Mouse (Mus musculus) C2C12 (cell line): ENCODE data around the gene Dnase1l2.

Experiments used
- CEBPB ChIP-seq: IDR thresholded peaks from one replicate; pipeline ENCODE4 v1.6.1; 2011; ENCODE audit warnings: low read depth, mild to moderate bottlenecking, control low read depth, moderate library complexity
- CTCF ChIP-seq: IDR thresholded peaks from one replicate; pipeline ENCODE4 v1.5.1; 2011; ENCODE audit not compliant: control insufficient read depth, insufficient read depth, insufficient read length
- MYOD1 ChIP-seq: IDR thresholded peaks from one replicate; pipeline ENCODE4 v1.6.1; 2011; ENCODE audit warnings: low read depth; ENCODE audit not compliant: control insufficient read depth, insufficient read length

DNA sequence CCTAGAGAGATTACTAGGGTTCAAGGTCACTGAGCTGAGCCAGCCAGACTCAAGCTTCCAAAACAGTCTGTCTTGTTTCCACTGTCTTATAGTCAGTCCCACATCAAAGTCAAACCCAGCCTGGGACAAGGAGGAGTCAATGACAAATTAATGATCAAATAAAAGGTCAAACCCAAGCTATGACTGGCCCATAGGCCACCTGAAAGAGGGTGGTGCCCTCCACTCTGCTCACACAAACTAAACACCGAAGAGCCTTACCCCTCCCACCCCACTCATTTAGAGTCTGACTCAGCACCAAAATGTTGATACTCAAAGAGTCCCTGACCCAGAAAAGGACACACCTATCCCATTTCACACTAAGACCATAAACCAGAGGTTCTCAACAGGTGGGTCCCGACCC, 10.5 kb upstream of the Dnase1l2 start:
- TF ChIP-seq CTCF (no peak), CEBPB (no peak), MYOD1 (no peak)
